In genomic region chr3:85275075-85275474, GRCm38 (mm10) we compare ENCODE assay signal across 8 mouse cellular contexts.
A peak's percentile ranks its signal among the peaks of the same experiment; 100 is the strongest.
DNase-seq lines count a peak whose midpoint lies in the region; ATAC-seq lines count a peak whose summit lies in the region.
"Had no signal": no experiment of that assay in that cellular context is flagged by ENCODE, and none has a peak within 500 bp of the region (broad histone marks: within the 10 kb centered on the region; RNA-seq: fewer than 3 reads in every experiment).

No protein-coding gene starts in this region.

- no peaks in the 10 kb centered on the region for H3K36me3 ChIP-seq in neural tube, embryonic 15.5 days
- no peaks in the 10 kb centered on the region for H3K36me3 ChIP-seq in kidney, embryonic 14.5 days (ENCODE audit: control insufficient read depth, insufficient read depth, low read length)

- no peaks in the 10 kb centered on the region for H3K27me3 ChIP-seq in neural tube, embryonic 15.5 days (replicated peaks)
- no peaks in the 10 kb centered on the region for H3K27me3 ChIP-seq in kidney, embryonic 14.5 days (ENCODE audit: control insufficient read depth, insufficient read depth, low read length)

- H3K9ac ChIP-seq in neural tube, embryonic 15.5 days (replicated peaks): no peak overlapping the region
- H3K9ac ChIP-seq in kidney, embryonic 14.5 days (ENCODE audit: low read depth, low read length): no peak overlapping the region

- DNase-seq in neural tube, embryonic 10.5 days (ENCODE audit: extremely low spot score, low spot score): peak; percentile 26
- DNase-seq in adrenal gland, postnatal 36 days: peak; percentile 26 to 56
- DNase-seq in gastrocnemius, adult 8-10 months (ENCODE audit: low spot score in 2 of 2): peak; percentile 71 to 79
- DNase-seq in lung, postnatal 4 days: peak; percentile 53 to 60

- no peak overlapping the region for H3K4me3 ChIP-seq in neural tube, embryonic 15.5 days (replicated peaks)
- no peak overlapping the region for H3K4me3 ChIP-seq in kidney, embryonic 14.5 days (ENCODE audit: low read length)
- H3K4me3 ChIP-seq: erythroblast, embryonic 14.5 days had no signal

- H3K27ac ChIP-seq in neural tube, embryonic 15.5 days (replicated peaks): no peak overlapping the region
- H3K27ac ChIP-seq in kidney, embryonic 14.5 days (ENCODE audit: low read depth, low read length): no peak overlapping the region

- H3K4me2 ChIP-seq in neural tube, embryonic 15.5 days: no peak overlapping the region
- no peak overlapping the region for H3K4me2 ChIP-seq in kidney, embryonic 14.5 days (replicated peaks; ENCODE audit: low read depth, low read length)

- no peak for ATAC-seq in neural tube, embryonic 15.5 days (ENCODE audit: low FRiP score)
- 0 out of 2 replicates have a peak, but pooled peaks have one; percentile 49 for ATAC-seq in kidney, embryonic 14.5 days (ENCODE audit: low FRiP score, low TSS enrichment)
- no peak for ATAC-seq in granulocyte monocyte progenitor cell, adult 5-6 weeks (replicated peaks; ENCODE audit: poor library complexity, severe bottlenecking)

- no peaks in the 10 kb centered on the region for H3K4me1 ChIP-seq in neural tube, embryonic 15.5 days
- no peaks in the 10 kb centered on the region for H3K4me1 ChIP-seq in kidney, embryonic 14.5 days (ENCODE audit: control insufficient read depth, insufficient read depth, low read length)

- no peaks in the 10 kb centered on the region for H3K9me3 ChIP-seq in neural tube, embryonic 15.5 days (replicated peaks)
- H3K9me3 ChIP-seq in kidney, embryonic 14.5 days (ENCODE audit: control insufficient read depth, low read length): no peaks in the 10 kb centered on the region

- 56% methylated on average over 10 of the region's 10 CpGs for WGBS in neural tube, embryonic 15.5 days
- WGBS in kidney, embryonic 14.5 days: 54% methylated on average over 10 of the region's 10 CpGs
